Mouse (Mus musculus) left cerebral cortex, postnatal 36 days (tissue): ENCODE measurements around the gene Slc39a8. TPM values are rescaled to one million over a fixed set of nuclear protein-coding genes. Genes with fewer than 3 reads are reported as not detected.

Experiments used
- DNase-seq, 2 experiments: peaks; one replicate each; pipeline ENCODE4 v3.0.0; 2021 to 2022; ENCODE audit warnings: low spot score in 2 of 2, mixed read lengths in 1 of 2
- intact Hi-C: fragments of 180-260 bp; cut with DNase I; formaldehyde crosslinking; loops from one replicate; pipeline ENCODE4 v1.15.1; 2025
- total RNA-seq, 2 experiments: library from RNA; stranded (reverse); gene quantifications; 2 replicates each; pipeline ENCODE4 v1.2.3; 2021

The Slc39a8 gene
- total RNA-seq, 2 experiments from 2014 or later: 2.6 to 4.2 TPM

GRCm38 (mm10) chr3:135843707-135844106, 18.6 kb downstream of the Slc39a8 start:
- intact Hi-C loops: no loop called here
- no peak for DNase-seq

- intact Hi-C loops: no loop called here
- no peak for DNase-seq
Observed at GRCm38 (mm10) chr3:135844835-135845234, 19.8 kb downstream of the Slc39a8 start.

- intact Hi-C loops: no loop called here
- no peak for DNase-seq
Observed at GRCm38 (mm10) chr3:135845860-135846259, 20.8 kb downstream of the Slc39a8 start.

GRCm38 (mm10) chr3:135851607-135852006, 26.5 kb downstream of the Slc39a8 start:
- DNase-seq: no peak
- intact Hi-C loops: loop anchor here (10.0 kb wide), 1 partner anchor 117 kb away; no protein-coding TSS in a partner anchor

GRCm38 (mm10) chr3:135853604-135854297, 28.7 kb downstream of the Slc39a8 start:
- intact Hi-C loops: loop anchor here (10.0 kb wide), 1 partner anchor 119 kb away; no protein-coding TSS in a partner anchor
- DNase-seq: no peak

GRCm38 (mm10) chr3:135854298-135854984, 29.4 kb downstream of the Slc39a8 start:
- no peak for DNase-seq
- intact Hi-C loops: loop anchor here (10.0 kb wide), 1 partner anchor 120 kb away; no protein-coding TSS in a partner anchor

GRCm38 (mm10) chr3:135854985-135855340, 29.9 kb downstream of the Slc39a8 start:
- intact Hi-C loops: loop anchor here (10.0 kb wide), 1 partner anchor 120 kb away; no protein-coding TSS in a partner anchor
- no peak for DNase-seq

- DNase-seq: no peak
- intact Hi-C loops: loop anchor here (10.0 kb wide), 1 partner anchor 122 kb away; no protein-coding TSS in a partner anchor
Observed at GRCm38 (mm10) chr3:135856303-135856702, 31.2 kb downstream of the Slc39a8 start.

- no peak for DNase-seq
- intact Hi-C loops: loop anchor here (10.0 kb wide), 1 partner anchor 122 kb away; no protein-coding TSS in a partner anchor
Observed at GRCm38 (mm10) chr3:135857134-135857533, 32.1 kb downstream of the Slc39a8 start.

- intact Hi-C loops: loop anchor here (10.0 kb wide), 1 partner anchor 125 kb away; no protein-coding TSS in a partner anchor
- no peak for DNase-seq
Observed at GRCm38 (mm10) chr3:135859431-135859830, 34.4 kb downstream of the Slc39a8 start.

- DNase-seq: peak; percentile 26 to 49
- intact Hi-C loops: no loop called here
Observed at GRCm38 (mm10) chr3:135862804-135863203, 37.7 kb downstream of the Slc39a8 start.

GRCm38 (mm10) chr3:135869041-135869440, 44.0 kb downstream of the Slc39a8 start:
- DNase-seq: no peak

GRCm38 (mm10) chr3:135872325-135872724, 47.2 kb downstream of the Slc39a8 start:
- intact Hi-C loops: loop anchor here (10.0 kb wide), 1 partner anchor 588 kb away; the partner anchor contains the start of gene Bdh2
- no peak for DNase-seq

More at GRCm38 (mm10) chr3:135869041-135869440, 44.0 kb downstream of the Slc39a8 start:
- intact Hi-C loops: no loop called here

- intact Hi-C loops: loop anchor here (10.0 kb wide), 1 partner anchor 589 kb away; the partner anchor contains the start of gene Bdh2
- no peak for DNase-seq
Observed at GRCm38 (mm10) chr3:135873596-135873995, 48.5 kb downstream of the Slc39a8 start.

GRCm38 (mm10) chr3:135878048-135878447, 53.0 kb downstream of the Slc39a8 start:
- intact Hi-C loops: loop anchor here (10.0 kb wide), 1 partner anchor 593 kb away; the partner anchor contains the start of gene Bdh2

GRCm38 (mm10) chr3:135885927-135886658, 61.0 kb downstream of the Slc39a8 start:
- no peak for DNase-seq
- intact Hi-C loops: loop anchor here (2.0 to 10.0 kb wide), 5 partner anchors 86 to 1866 kb away; partner anchors contain the start of gene Ppp3ca

More at GRCm38 (mm10) chr3:135878048-135878447, 53.0 kb downstream of the Slc39a8 start:
- no peak for DNase-seq

- DNase-seq: peak; percentile 69 to 80
- intact Hi-C loops: loop anchor here (2.0 to 10.0 kb wide), 5 partner anchors 86 to 1866 kb away; partner anchors contain the start of gene Ppp3ca
Observed at GRCm38 (mm10) chr3:135886659-135887027, 61.6 kb downstream of the Slc39a8 start.

- no peak for DNase-seq
- intact Hi-C loops: loop anchor here (2.0 to 10.0 kb wide), 5 partner anchors 85 to 1865 kb away; partner anchors contain the start of gene Ppp3ca
Observed at GRCm38 (mm10) chr3:135887033-135887855, 62.2 kb downstream of the Slc39a8 start.

GRCm38 (mm10) chr3:135887856-135888155, 62.7 kb downstream of the Slc39a8 start:
- no peak for DNase-seq
- intact Hi-C loops: loop anchor here (2.0 to 10.0 kb wide), 5 partner anchors 84 to 1864 kb away; partner anchors contain the start of gene Ppp3ca
